Mouse (Mus musculus): ENCODE measurements around the gene Olfr95. TPM values are rescaled to one million over a fixed set of nuclear protein-coding genes. Genes with fewer than 3 reads are reported as not detected.

The Olfr95 gene
- 0.03 and 0.04 TPM in 2 replicates for polyA plus RNA-seq (2015; fragmentation: Nextera tagmentation; extraction: Ambion mirVana)

GRCm38 (mm10) chr17:37213018-37213417 lies at the start of gene Olfr95:
Gene Olfr95 (minus strand): TSS chr17:37213118.

GRCm38 (mm10) chr17:37237230-37237629 lies 24.3 kb upstream of the Olfr95 start, which contains the start of gene Olfr97:
Gene Olfr97 (minus strand): TSS chr17:37237330.

GRCm38 (mm10) chr17:37219846-37220245 lies 6.9 kb upstream of the Olfr95 start, which contains the start of gene Olfr96:
Gene Olfr96 (plus strand): TSS chr17:37220146.

GRCm38 (mm10) chr17:37200894-37201293 lies 12.0 kb downstream of the Olfr95 start, which contains the start of gene Olfr94:
Gene Olfr94 (minus strand): TSS chr17:37200994.

GRCm38 (mm10) chr17:37193656-37194055 lies 19.3 kb downstream of the Olfr95 start, which contains the start of gene Ubd:
Gene Ubd (plus strand): TSS chr17:37193892.

GRCm38 (mm10) chr17:37161394-37161793 lies 51.5 kb downstream of the Olfr95 start, which contains the start of gene Olfr93:
Gene Olfr93 (minus strand): TSS chr17:37161494.

Other genes starting within 250 kb of the Olfr95 start
- 0.25 TPM in 1 of 2 replicates, not detected in the other for gene 2410137M14Rik, start 231.9 kb downstream of the Olfr95 start, polyA plus RNA-seq (2015; fragmentation: Nextera tagmentation; extraction: Ambion mirVana)
- 1.1 and 1.4 TPM in 2 replicates for gene H2-M5, start 223.6 kb downstream of the Olfr95 start, polyA plus RNA-seq (2015; fragmentation: Nextera tagmentation; extraction: Ambion mirVana)
- 106 and 132 TPM in 2 replicates for gene Zfp57, start 212.0 kb downstream of the Olfr95 start, polyA plus RNA-seq (2015; fragmentation: Nextera tagmentation; extraction: Ambion mirVana)
- gene Mog, start 189.7 kb downstream of the Olfr95 start, polyA plus RNA-seq (2015; fragmentation: Nextera tagmentation; extraction: Ambion mirVana) = 0.88 and 2.0 TPM in 2 replicates
- gene Gabbr1, start 167.2 kb downstream of the Olfr95 start, polyA plus RNA-seq (2015; fragmentation: Nextera tagmentation; extraction: Ambion mirVana) = 95.5 and 105 TPM in 2 replicates
- 0.08 TPM in 1 of 2 replicates, not detected in the other for gene Olfr90, start 124.6 kb downstream of the Olfr95 start, polyA plus RNA-seq (2015; fragmentation: Nextera tagmentation; extraction: Ambion mirVana)
- gene Olfr91, start 114.8 kb downstream of the Olfr95 start, polyA plus RNA-seq (2015; fragmentation: Nextera tagmentation; extraction: Ambion mirVana) = not detected in 2 replicates
- gene Olfr92, start 93.0 kb downstream of the Olfr95 start, polyA plus RNA-seq (2015; fragmentation: Nextera tagmentation; extraction: Ambion mirVana) = not detected in 2 replicates
- gene Olfr93, start 51.6 kb downstream of the Olfr95 start, polyA plus RNA-seq (2015; fragmentation: Nextera tagmentation; extraction: Ambion mirVana) = not detected in 2 replicates
- gene Ubd, start 19.2 kb downstream of the Olfr95 start, polyA plus RNA-seq (2015; fragmentation: Nextera tagmentation; extraction: Ambion mirVana) = not detected in 2 replicates
- gene Olfr94, start 12.1 kb downstream of the Olfr95 start, polyA plus RNA-seq (2015; fragmentation: Nextera tagmentation; extraction: Ambion mirVana) = 0.21 TPM in 1 of 2 replicates, not detected in the other
- not detected in 2 replicates for gene Olfr96, start 7.0 kb upstream of the Olfr95 start, polyA plus RNA-seq (2015; fragmentation: Nextera tagmentation; extraction: Ambion mirVana)
- gene Olfr97, start 24.2 kb upstream of the Olfr95 start, polyA plus RNA-seq (2015; fragmentation: Nextera tagmentation; extraction: Ambion mirVana) = not detected in 2 replicates
- not detected in 2 replicates for gene Olfr98, start 50.6 kb upstream of the Olfr95 start, polyA plus RNA-seq (2015; fragmentation: Nextera tagmentation; extraction: Ambion mirVana)
- 2.6 and 2.8 TPM in 2 replicates for gene H2-M3, start 57.1 kb upstream of the Olfr95 start, polyA plus RNA-seq (2015; fragmentation: Nextera tagmentation; extraction: Ambion mirVana)
- not detected in 2 replicates for gene Olfr99, start 70.3 kb upstream of the Olfr95 start, polyA plus RNA-seq (2015; fragmentation: Nextera tagmentation; extraction: Ambion mirVana)
- gene Olfr101, start 91.2 kb upstream of the Olfr95 start, polyA plus RNA-seq (2015; fragmentation: Nextera tagmentation; extraction: Ambion mirVana) = not detected in 2 replicates
- gene Olfr102, start 103.9 kb upstream of the Olfr95 start, polyA plus RNA-seq (2015; fragmentation: Nextera tagmentation; extraction: Ambion mirVana) = not detected in 2 replicates
- not detected in 2 replicates for gene Olfr103, start 126.6 kb upstream of the Olfr95 start, polyA plus RNA-seq (2015; fragmentation: Nextera tagmentation; extraction: Ambion mirVana)
- gene Olfr104-ps, start 146.5 kb upstream of the Olfr95 start, polyA plus RNA-seq (2015; fragmentation: Nextera tagmentation; extraction: Ambion mirVana) = not detected in 2 replicates
- not detected in 2 replicates for gene Olfr105-ps, start 165.9 kb upstream of the Olfr95 start, polyA plus RNA-seq (2015; fragmentation: Nextera tagmentation; extraction: Ambion mirVana)
- gene Olfr106-ps, start 177.3 kb upstream of the Olfr95 start, polyA plus RNA-seq (2015; fragmentation: Nextera tagmentation; extraction: Ambion mirVana) = not detected in 2 replicates
- gene Olfr107, start 186.1 kb upstream of the Olfr95 start, polyA plus RNA-seq (2015; fragmentation: Nextera tagmentation; extraction: Ambion mirVana) = not detected in 2 replicates
- not detected in 2 replicates for gene Olfr108, start 232.4 kb upstream of the Olfr95 start, polyA plus RNA-seq (2015; fragmentation: Nextera tagmentation; extraction: Ambion mirVana)
- gene Olfr109, start 245.8 kb upstream of the Olfr95 start, polyA plus RNA-seq (2015; fragmentation: Nextera tagmentation; extraction: Ambion mirVana) = not detected in 2 replicates